Mouse (Mus musculus): ENCODE results near the gene Ids. TPM values are rescaled to one million over a fixed set of nuclear protein-coding genes. Genes with fewer than 3 reads are reported as not detected.

Ids gene
- total RNA-seq, 2 experiments from 2014 or later = 8.0 TPM; not detected in 1

Other genes starting within 250 kb of the Ids start
- gene 1110012L19Rik, start 20.8 kb upstream of the Ids start, total RNA-seq (2015; ENCODE audit: low replicate concordance) = 4.6 and 14.1 TPM in 2 replicates
- gene 1110012L19Rik, start 20.8 kb upstream of the Ids start, total RNA-seq (2017; ENCODE audit: low replicate concordance) = 3.4 and 3.5 TPM in 2 replicates
- 7.5 and 15.1 TPM in 2 replicates for gene Tmem185a, start 112.1 kb upstream of the Ids start, total RNA-seq (2015; ENCODE audit: low replicate concordance)
- 4.2 TPM in 1 of 2 replicates, not detected in the other for gene Tmem185a, start 112.1 kb upstream of the Ids start, total RNA-seq (2017; ENCODE audit: low replicate concordance)

Data from erythroid progenitor cell, adult 5-6 weeks (primary cell).